Mouse (Mus musculus) olfactory bulb, adult 2 months (tissue): Measurements from ENCODE around the gene Cyp2w1.

Experiments used
- CTCF ChIP-seq: fragments of 200-500 bp; IDR thresholded peaks from 2 replicates; pipeline ENCODE4 v1.5.1; 2012; ENCODE audit warnings: low read depth, mild to moderate bottlenecking, low read length, moderate library complexity; ENCODE audit not compliant: insufficient read depth
- POLR2A ChIP-seq: fragments of 200-500 bp; IDR thresholded peaks from 2 replicates; pipeline ENCODE4 v1.6.1; 2012; ENCODE audit warnings: mild to moderate bottlenecking, low read depth, low read length, moderate library complexity; ENCODE audit not compliant: insufficient read depth

DNA sequence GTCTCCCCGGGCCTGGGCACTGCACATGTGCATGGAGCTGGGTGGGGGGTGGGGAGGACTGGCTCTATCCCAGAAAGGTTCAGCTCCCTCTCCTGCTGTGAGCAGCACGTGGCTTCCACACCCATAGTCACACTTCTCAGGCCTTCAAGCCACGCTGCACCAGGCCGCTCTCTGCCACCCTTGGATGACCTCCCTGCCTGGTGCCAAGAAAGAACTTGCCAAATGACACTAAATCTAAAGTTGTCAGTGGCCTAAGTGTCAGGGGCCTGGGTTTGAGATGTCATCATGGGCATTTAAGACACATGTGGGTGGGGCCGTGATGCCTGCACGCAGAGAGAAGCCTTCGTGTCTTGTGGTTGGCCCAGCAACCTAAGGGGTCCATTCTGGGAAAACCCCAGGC is 32.0 kb upstream of the Cyp2w1 start:
- TF ChIP-seq CTCF (no peak), POLR2A (no peak)
